Mouse (Mus musculus): ENCODE measurements around the gene Ajap1. TPM values are rescaled to one million over a fixed set of nuclear protein-coding genes. Genes with fewer than 3 reads are reported as not detected.

Ajap1 gene
- total RNA-seq, 2 experiments from 2014 or later: not detected

DNA sequence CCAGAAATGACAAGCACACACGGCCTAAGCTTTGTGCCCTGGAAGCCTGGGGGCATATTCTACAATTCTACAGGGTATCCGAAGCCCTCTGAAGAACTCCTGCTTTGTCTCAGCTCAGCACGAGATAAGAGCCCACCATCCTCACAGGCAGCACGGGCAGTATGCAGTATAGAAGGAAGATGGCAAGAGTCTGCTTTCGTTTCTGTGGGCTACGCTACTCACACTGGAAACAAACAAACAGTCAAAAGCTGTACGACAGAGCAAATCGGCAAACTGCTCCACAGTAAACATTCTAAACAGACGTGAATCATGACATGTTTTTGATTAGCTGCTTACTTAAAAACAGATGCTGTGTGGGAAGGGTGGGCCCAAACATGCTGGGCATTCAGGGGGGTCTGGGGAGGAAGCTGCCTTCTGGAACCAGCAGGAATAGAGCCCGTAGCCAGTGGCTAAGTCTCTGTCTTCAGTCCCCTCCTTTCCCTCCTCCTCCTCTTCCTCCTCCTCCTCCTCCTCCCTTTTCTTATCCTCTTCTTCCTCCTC, 113.9 kb downstream of the Ajap1 start:
- no peak for ATAC-seq (replicated peaks; ENCODE audit: low FRiP score, poor library complexity, severe bottlenecking)

- ATAC-seq (replicated peaks; ENCODE audit: low FRiP score, poor library complexity, severe bottlenecking): no peak
Observed at GRCm38 (mm10) chr4:153360868-153361545, 121.6 kb downstream of the Ajap1 start.

GRCm38 (mm10) chr4:153358243-153358550, 124.4 kb downstream of the Ajap1 start:
- ATAC-seq (replicated peaks; ENCODE audit: low FRiP score, poor library complexity, severe bottlenecking): no peak

DNA sequence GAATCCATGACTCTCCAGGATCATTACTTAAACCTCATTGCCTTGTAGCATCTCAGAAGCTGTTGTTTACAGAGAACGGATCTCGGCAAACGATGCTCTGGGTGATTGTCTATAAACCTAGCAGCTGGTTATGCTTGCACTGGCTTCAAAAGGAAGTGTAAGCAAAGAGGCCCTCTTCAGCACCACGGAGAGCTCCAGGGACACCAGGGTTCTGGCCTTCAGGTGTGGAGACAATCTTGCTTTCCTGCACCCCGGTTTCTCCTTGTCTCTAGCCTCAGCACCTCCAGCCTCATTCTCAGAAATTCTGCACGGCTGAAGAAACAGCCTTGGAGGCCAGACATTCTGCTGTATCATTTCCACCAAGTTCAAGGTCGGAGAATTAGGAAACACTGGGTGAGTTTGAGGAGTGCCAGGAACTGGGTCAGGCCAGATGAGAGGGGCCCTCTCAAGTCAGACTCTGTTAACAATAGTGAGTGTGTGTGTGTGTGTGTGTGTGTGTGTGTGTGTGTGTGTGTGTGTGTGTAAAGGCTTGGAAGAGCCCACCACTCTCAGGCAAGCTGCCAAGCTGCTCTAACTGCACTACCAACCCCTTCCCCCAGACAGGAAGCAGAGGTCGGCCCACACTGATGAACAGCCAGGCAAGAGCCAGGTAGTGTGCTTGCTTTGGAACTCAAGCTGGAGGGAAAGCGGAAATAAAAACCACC, 124.9 kb downstream of the Ajap1 start:
- ATAC-seq (replicated peaks; ENCODE audit: low FRiP score, poor library complexity, severe bottlenecking): no peak

GRCm38 (mm10) chr4:153356236-153356635, 126.4 kb downstream of the Ajap1 start:
- no peak for ATAC-seq (replicated peaks; ENCODE audit: low FRiP score, poor library complexity, severe bottlenecking)

DNA sequence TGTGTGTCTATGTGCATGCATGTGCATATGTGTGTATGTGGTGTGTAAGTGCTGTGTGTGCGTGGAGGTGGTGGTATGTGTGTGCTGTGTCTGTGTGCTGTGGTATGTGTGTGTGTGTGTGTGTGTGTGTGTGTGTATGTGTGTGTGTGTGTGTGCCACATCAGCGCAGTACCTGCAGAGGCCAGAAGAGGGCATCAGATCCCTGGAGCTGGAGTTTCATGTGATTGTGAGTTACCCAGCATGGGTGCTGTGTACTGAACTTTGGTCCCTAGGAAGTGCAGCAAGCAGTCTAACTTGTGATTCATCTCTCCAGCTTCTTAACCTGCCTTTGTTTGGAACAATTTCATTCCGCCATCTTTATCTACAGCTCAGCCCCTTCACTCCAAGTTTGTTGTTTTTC, 137.6 kb downstream of the Ajap1 start:
- no peak for ATAC-seq (replicated peaks; ENCODE audit: low FRiP score, poor library complexity, severe bottlenecking)

DNA sequence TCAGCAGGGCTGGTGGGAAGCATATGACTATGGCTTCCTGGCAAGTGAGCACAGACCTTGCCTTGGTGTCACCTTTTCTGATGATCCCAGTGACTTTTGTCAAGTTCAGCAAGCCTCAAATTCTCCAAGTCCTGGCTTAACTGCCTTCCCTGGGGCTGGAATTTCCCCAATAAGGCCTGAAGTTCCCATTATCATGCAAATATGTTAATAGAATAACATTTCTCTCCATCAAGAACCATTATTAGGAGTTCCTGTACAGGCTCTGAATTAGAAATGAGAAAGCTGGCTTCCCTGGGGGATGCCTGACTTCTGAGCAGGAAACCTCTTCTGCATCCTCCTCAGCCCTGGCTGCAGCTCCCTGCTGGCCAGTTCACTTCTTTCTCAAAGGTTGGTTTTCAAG, 141.7 kb downstream of the Ajap1 start:
- ATAC-seq (replicated peaks; ENCODE audit: low FRiP score, poor library complexity, severe bottlenecking): no peak

- ATAC-seq (replicated peaks; ENCODE audit: low FRiP score, poor library complexity, severe bottlenecking): no peak
Observed at GRCm38 (mm10) chr4:153335301-153335799, 147.3 kb downstream of the Ajap1 start.

GRCm38 (mm10) chr4:153327809-153328208, 154.8 kb downstream of the Ajap1 start:
- no peak for ATAC-seq (replicated peaks; ENCODE audit: low FRiP score, poor library complexity, severe bottlenecking)
